Mouse (Mus musculus) bone marrow macrophage, adult 2 months (primary cell): ENCODE data around the gene Prok2. TPM values are rescaled to one million over a fixed set of nuclear protein-coding genes. Genes with fewer than 3 reads are reported as not detected.

ENCODE experiments used
- H3K27ac ChIP-seq: 2 replicates; pipeline ENCODE4 v1.5.1; 2012; ENCODE audit warnings: low read depth, low read length; ENCODE audit not compliant: insufficient read depth
- H3K4me1 ChIP-seq: 2 replicates; pipeline ENCODE4 v1.6.1; 2012; ENCODE audit warnings: low read length; ENCODE audit not compliant: control insufficient read depth, insufficient read depth
- H3K4me3 ChIP-seq: 2 replicates; pipeline ENCODE4 v1.5.1; 2012; ENCODE audit warnings: mild to moderate bottlenecking, low read length, moderate library complexity; ENCODE audit not compliant: insufficient read depth
- CTCF ChIP-seq: IDR thresholded peaks from 2 replicates; pipeline ENCODE4 v1.5.1; 2012; ENCODE audit warnings: low read depth, mild to moderate bottlenecking, low read length, moderate library complexity
- POLR2A ChIP-seq: IDR thresholded peaks from 2 replicates; pipeline ENCODE4 v1.6.1; 2012; ENCODE audit warnings: mild to moderate bottlenecking, low read depth, low read length, borderline replicate concordance
- polyA plus RNA-seq: library from polyadenylated mRNA; stranded (reverse); fragments of >200 nt; gene quantifications from 2 replicates; pipeline ENCODE4 v1.2.4, GENCODE M21; 2012; ENCODE audit not compliant: missing spikeins, insufficient read depth, insufficient read length

The Prok2 gene
- polyA plus RNA-seq, 1 experiment, result not detected

DNA sequence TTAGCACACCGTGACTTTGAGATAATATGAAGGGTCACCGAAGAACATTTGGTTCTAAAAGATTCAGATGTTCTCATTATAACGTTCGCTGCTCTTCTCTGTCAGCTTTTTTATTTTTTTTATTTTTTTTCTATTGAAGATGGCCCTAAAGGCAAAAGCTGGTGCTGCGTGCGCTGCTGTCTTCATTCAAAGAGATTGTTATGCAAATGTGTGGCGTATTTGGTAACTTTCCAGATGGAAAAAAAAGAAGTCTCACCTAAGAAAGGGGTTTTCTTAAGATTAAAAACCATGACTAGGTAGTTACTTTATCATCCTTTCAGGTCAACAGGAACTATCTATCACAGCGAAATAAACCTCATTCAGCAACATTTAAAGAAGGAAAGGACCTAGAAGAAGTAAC, 6.5 kb upstream of the Prok2 start:
- Histone ChIP-seq H3K4me3 (no peak overlapping the region), H3K27ac (no peak overlapping the region), H3K4me1 (no peaks in the 10 kb centered on the region)
- TF ChIP-seq CTCF (no peak), POLR2A (no peak)

DNA sequence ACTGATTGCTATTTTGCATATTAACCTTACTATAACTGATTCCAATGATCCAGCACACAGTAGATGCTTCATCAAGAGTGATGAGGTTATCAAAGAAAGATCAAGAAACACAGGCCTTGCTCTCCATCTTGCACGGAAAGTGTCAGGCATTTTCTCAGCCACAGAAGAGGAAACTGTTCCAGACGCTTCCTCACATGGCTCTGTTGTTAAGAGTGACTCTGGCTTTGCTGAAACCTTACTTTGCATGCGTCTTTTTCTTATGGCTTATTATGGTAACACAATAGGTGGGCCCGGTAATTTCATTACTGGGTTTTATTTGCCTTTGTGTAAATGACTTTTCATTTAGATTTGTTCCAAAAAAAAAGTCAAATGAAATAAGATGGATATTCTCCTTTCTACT, 5.7 kb upstream of the Prok2 start:
- H3K4me3 ChIP-seq, result no peak overlapping the region
- no peak overlapping the region for H3K27ac ChIP-seq
- TF ChIP-seq POLR2A (no peak), CTCF (no peak)
- 0 out of 2 replicates have a peak, but pooled peaks cover 3% of the 10 kb centered on the region for H3K4me1 ChIP-seq

DNA sequence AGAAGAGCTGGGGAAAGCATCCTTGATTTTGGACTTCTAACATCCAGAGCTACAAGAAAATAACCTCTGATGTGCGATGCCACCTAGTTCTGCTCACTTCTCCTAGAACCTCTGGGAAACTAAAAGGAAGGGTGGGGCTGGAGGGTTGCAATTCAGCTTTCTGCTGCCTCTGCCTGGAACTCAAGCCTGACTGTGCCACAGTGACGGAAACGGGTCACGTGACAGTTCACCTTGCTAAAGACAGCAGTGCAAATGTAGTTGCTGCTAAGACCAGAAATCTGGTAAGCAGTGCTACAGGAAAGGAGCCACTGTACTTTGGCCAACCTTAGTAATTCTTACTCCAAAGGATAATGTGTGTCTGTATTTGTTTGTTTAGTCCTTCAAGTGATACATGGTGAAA, 3.7 kb upstream of the Prok2 start:
- TF ChIP-seq CTCF (no peak), POLR2A (no peak)
- H3K4me3 ChIP-seq, result no peak overlapping the region
- H3K4me1 ChIP-seq, result 0 out of 2 replicates have a peak, but pooled peaks cover 5% of the 10 kb centered on the region
- no peak overlapping the region for H3K27ac ChIP-seq

DNA sequence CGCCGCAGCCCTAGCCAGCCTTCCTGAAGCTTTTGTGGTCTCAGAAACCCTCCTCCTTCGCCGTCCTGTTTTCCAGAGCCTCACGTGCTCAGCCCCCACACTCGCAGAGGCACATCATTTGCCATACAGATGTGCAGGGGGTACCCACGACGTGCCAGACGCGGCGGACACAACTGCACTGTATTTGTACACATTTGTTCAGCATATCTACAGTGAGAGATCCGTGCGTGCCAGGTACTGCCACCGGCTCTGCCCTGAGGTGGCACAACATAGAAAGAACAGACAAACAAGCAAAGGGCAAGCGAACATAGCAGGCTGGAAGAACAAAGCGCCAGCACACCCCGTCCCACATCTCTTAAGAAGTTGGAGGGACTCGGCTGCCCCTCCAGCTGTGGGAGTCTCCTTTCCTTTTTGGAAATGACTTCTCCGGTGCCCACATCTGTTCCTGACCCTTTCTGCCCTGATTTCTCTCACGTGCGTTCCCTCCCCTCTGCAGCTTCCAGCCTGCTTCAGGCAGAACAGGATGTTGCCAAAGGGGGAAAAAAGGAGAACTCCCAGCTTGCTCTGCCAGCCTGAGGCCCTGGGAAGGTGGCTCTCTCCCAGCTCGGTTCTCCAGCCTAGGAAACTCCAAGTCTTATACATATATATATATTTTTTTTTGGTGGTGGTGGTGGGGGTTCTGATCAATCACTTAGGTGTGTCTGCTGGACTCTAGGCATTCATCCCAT, 548 bp upstream of the Prok2 start:
- Histone ChIP-seq H3K4me1 (0 out of 2 replicates have a peak, but pooled peaks cover 5% of the 10 kb centered on the region), H3K4me3 (peak overlapping the region; percentile 44), H3K27ac (no peak overlapping the region)
- TF ChIP-seq CTCF (no peak), POLR2A (no peak)

DNA sequence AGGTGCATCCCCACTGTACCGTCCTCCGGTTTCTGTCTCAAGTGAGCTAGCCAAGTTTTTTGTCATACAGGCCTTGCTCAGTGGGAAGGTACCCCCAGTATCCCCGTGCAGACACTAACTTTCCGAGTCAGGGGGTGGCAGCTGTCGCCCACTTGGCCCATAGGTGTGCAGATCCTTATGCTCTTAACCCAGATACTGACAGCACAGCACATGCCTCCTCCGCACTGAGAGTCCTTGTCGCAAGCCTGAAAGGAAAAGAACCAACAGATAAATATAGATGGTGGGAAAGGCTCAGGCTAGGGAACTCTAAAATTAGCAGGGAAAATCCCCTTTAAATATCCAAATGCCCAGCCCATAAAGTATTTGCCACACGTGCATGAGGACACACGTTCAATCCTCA, 3.8 kb downstream of the Prok2 start:
- 0 out of 2 replicates have a peak, but pooled peaks cover 4% of the 10 kb centered on the region for H3K4me1 ChIP-seq
- no peak overlapping the region for H3K4me3 ChIP-seq
- no peak overlapping the region for H3K27ac ChIP-seq
- TF ChIP-seq CTCF (no peak), POLR2A (no peak)

DNA sequence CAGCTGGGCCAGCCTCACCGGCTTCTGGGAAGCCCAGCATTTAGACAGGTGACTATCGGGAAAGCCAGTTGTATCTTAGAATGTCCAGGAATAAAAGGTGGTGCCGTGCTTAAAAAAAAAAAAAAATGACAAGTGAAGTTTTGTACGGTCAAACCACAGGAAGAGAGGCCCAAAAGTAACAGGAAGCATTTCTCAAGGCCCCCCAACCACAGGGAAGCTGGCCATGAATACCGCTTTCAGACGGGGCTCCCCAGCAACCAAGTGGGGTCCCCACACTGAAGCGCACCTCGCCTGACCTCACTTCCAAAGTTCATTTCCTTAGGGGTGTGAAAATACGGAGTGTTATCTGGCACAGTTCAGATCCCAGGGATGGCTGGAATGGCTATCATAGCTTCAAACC, 5.2 kb downstream of the Prok2 start:
- Histone ChIP-seq H3K27ac (no peak overlapping the region), H3K4me3 (no peak overlapping the region), H3K4me1 (no peaks in the 10 kb centered on the region)
- TF ChIP-seq CTCF (no peak), POLR2A (no peak)

DNA sequence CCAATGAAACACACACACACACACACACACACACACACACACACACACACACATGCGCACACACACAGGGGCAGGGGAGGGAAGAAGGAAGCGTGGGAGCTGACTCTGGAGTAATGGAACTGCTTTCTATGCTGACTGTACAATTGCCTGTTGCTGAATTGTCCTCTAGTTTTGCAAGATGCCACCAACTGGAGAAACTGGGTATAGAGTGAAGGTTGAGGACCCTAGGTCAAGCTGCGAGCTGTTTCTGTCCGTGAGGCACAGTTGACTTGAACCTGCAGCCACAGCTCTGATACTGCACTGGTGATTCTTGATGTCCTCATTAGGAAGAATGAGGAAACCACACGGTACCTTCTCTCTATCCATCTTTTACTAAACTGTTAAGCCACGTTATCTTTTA, 10.3 kb downstream of the Prok2 start:
- Histone ChIP-seq H3K4me1 (no peaks in the 10 kb centered on the region), H3K4me3 (no peak overlapping the region), H3K27ac (no peak overlapping the region)
- no peak for TF ChIP-seq CTCF
- TF ChIP-seq POLR2A, result no peak

DNA sequence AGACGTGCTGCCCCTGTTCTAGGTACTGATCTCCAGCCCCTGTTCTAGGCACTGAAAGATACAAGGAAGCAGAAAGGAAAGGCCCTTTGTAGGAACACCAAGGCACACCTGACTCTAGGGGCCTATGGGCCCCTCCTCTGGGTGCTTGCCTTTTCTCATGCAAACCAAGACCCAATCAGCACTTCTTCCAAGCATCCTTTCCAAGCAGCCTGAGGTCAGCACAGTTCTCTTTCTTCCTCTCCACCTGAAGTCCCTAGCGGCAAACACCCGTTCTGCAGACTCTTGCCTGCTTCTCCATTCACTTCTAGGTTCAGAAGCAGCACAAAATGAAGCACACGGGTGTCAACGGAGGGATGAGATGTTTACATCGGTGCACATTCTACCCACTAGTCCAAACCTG, 11.0 kb downstream of the Prok2 start:
- H3K4me3 ChIP-seq, result no peak overlapping the region
- no peaks in the 10 kb centered on the region for H3K4me1 ChIP-seq
- H3K27ac ChIP-seq, result no peak overlapping the region
- TF ChIP-seq CTCF, result no peak
- TF ChIP-seq POLR2A, result no peak

DNA sequence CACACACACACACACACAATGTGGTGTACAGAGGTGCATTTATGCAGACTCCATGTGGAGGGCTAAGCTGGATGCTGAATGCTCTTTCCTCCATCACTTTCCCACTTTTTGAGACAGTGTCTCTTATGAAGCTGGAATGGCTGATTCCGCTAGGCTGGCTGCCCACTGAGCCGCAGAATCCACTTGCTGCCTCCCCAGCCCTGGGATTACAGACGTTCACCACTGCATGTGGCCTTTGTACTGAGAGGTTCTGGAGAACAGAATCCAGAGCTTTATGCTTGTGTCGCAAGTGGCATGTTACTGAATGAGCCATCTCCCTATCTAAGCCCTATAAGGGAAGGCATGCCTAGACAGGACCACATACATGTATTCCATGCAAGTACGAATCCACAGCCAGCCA, 12.9 kb downstream of the Prok2 start:
- no peak overlapping the region for H3K4me3 ChIP-seq
- no peak for TF ChIP-seq POLR2A
- no peak for TF ChIP-seq CTCF
- no peaks in the 10 kb centered on the region for H3K4me1 ChIP-seq

DNA sequence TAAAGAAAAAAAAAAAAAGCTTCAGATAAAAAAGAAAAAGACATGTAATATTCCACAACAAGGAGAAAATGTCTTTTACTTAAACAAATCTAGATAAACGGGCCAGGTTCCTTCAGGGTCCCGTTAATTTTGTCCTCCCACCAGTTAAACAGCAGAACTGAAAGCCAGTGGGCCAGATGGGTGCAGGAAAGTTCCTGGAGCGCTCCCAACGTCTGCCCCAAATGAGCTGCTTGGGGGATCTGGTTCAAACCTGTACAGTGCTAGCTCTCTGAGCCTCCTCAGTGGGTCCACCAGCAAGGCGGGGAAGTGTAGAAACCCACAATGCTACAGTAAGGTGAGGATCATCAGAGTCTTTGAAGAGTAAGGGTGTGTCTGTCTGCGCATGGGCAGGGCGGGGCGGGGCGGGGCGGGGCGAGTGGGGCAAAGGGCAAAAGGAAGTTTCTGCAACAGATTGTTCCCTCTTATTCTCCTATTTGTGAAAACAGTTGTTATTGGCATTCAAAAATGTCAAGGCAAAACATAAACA, 14.6 kb downstream of the Prok2 start:
- Histone ChIP-seq H3K4me1 (no peaks in the 10 kb centered on the region), H3K27ac (no peak overlapping the region), H3K4me3 (no peak overlapping the region)
- TF ChIP-seq CTCF, result no peak

More for the DNA sequence above, 12.9 kb downstream of the Prok2 start:
- no peak overlapping the region for H3K27ac ChIP-seq

DNA sequence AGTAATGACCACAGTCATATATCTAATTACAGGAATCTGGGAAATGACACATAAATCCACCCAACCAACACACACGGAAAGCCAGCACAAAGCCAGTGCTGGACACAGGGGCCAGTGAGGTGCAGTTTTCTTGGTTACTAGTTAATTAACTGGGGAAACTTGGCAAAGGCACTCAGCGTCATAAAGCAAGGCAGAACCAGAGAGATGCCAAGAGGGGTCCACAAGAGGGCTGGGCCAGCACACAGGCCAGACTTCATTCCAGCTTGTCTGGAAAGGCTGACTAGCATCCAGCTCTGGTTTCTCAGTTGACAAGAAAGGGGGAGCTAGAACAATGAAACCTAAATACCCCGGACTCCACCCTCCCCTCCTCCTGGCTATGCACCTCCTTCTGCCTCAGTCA, 25.7 kb downstream of the Prok2 start:
- H3K4me3 ChIP-seq, result no peak overlapping the region
- no peak overlapping the region for H3K27ac ChIP-seq
- H3K4me1 ChIP-seq, result no peaks in the 10 kb centered on the region
- TF ChIP-seq CTCF (no peak), POLR2A (no peak)
